Mouse (Mus musculus): ENCODE measurements around the gene Atp7a.

DNA sequence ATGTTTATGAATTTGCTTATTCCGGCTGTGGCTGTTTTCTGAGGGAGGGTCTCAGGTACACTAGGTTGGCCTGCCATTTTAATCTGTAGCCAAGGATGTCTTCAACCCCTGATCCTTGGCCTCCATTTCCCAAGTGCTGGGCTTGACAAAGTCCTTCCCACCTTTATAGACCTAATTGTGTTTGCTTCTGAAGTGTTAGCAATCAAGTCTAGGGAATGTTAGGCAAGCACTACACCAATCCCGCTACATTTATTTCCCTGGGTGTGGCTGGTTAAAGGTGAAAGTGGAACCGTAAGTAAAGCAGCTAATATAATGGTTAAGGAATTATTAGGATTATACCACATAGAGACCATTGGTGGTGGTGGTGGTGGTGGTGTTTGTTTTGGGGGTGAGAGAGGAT lies 10.0 kb upstream of the Atp7a start:
- no peak for TF ChIP-seq CTCF (conservative IDR thresholded peaks at IDR 0.05; ENCODE audit: low read length)
- TF ChIP-seq POU5F1 (IDR thresholded peaks at IDR 0.05; ENCODE audit: borderline replicate concordance, low read length) = no peak
- TF ChIP-seq NANOG (IDR thresholded peaks at IDR 0.05; ENCODE audit: borderline replicate concordance, low read length) = no peak
